Mouse (Mus musculus): ENCODE measurements around the gene Slc26a3. TPM values are rescaled to one million over a fixed set of nuclear protein-coding genes. Genes with fewer than 3 reads are reported as not detected.
"Not testable (repeated sequence)": the region's sequence is repeated elsewhere in the genome, so short reads cannot be mapped to it uniquely, and the experiment has no call there.

The Slc26a3 gene
- polyA plus RNA-seq, 1 experiment from 2014 or later = not detected

- Histone ChIP-seq H3K27me3 (ENCODE audit: control insufficient read depth, insufficient read depth, low read length) (no peaks in the 10 kb centered on the region), H3K4me2 (ENCODE audit: low read depth, low read length) (no peak overlapping the region), H3K9ac (replicated peaks; ENCODE audit: low read length) (no peak overlapping the region), H3K4me3 (ENCODE audit: low read depth, low read length) (no peak overlapping the region), H3K36me3 (replicated peaks; ENCODE audit: control insufficient read depth, insufficient read depth, low read depth, low read length) (no peaks in the 10 kb centered on the region), H3K9me3 (replicated peaks; ENCODE audit: control insufficient read depth, low read length) (no peaks in the 10 kb centered on the region), H3K27ac (replicated peaks; ENCODE audit: low read depth, low read length) (no peak overlapping the region), H3K4me1 (ENCODE audit: control insufficient read depth, insufficient read depth, low read length) (no peaks in the 10 kb centered on the region)
- ATAC-seq (replicated peaks; ENCODE audit: insufficient number of reproducible peaks, low FRiP score, low TSS enrichment, low read depth) (no peak), DNase-seq (ENCODE audit: low spot score) (no peak)
- 70% methylated on average over 4 of the region's 4 CpGs for WGBS
Measured at GRCm38 (mm10) chr12:31462615-31463014, 71.9 kb downstream of the Slc26a3 start.

- 91% methylated on average over 4 of the region's 6 CpGs for WGBS
- not testable (repeated sequence) for H3K9ac ChIP-seq (replicated peaks; ENCODE audit: low read length); H3K4me1 ChIP-seq (ENCODE audit: control insufficient read depth, insufficient read depth, low read length); DNase-seq (ENCODE audit: low spot score); H3K9me3 ChIP-seq (replicated peaks; ENCODE audit: control insufficient read depth, low read length); H3K4me2 ChIP-seq (ENCODE audit: low read depth, low read length); H3K27me3 ChIP-seq (ENCODE audit: control insufficient read depth, insufficient read depth, low read length); H3K27ac ChIP-seq (replicated peaks; ENCODE audit: low read depth, low read length); H3K4me3 ChIP-seq (ENCODE audit: low read depth, low read length); H3K36me3 ChIP-seq (replicated peaks; ENCODE audit: control insufficient read depth, insufficient read depth, low read depth, low read length); ATAC-seq (replicated peaks; ENCODE audit: insufficient number of reproducible peaks, low FRiP score, low TSS enrichment, low read depth)
Measured at GRCm38 (mm10) chr12:31478182-31478581, 87.5 kb downstream of the Slc26a3 start.

- no peaks in the 10 kb centered on the region for H3K9me3 ChIP-seq (replicated peaks; ENCODE audit: control insufficient read depth, low read length)
- DNase-seq (ENCODE audit: low spot score) = no peak
- no peak overlapping the region for H3K4me3 ChIP-seq (ENCODE audit: low read depth, low read length)
- ATAC-seq (replicated peaks; ENCODE audit: insufficient number of reproducible peaks, low FRiP score, low TSS enrichment, low read depth) = no peak
- no peak overlapping the region for H3K4me2 ChIP-seq (ENCODE audit: low read depth, low read length)
- H3K36me3 ChIP-seq (replicated peaks; ENCODE audit: control insufficient read depth, insufficient read depth, low read depth, low read length) = peaks cover 3% of the 10 kb centered on the region; the same call in 1 of the 2 replicates
- H3K27ac ChIP-seq (replicated peaks; ENCODE audit: low read depth, low read length) = no peak overlapping the region
- 87% methylated on average over 6 of the region's 6 CpGs for WGBS
- no peaks in the 10 kb centered on the region for H3K4me1 ChIP-seq (ENCODE audit: control insufficient read depth, insufficient read depth, low read length)
- H3K27me3 ChIP-seq (ENCODE audit: control insufficient read depth, insufficient read depth, low read length) = no peaks in the 10 kb centered on the region
- no peak overlapping the region for H3K9ac ChIP-seq (replicated peaks; ENCODE audit: low read length)
Measured at GRCm38 (mm10) chr12:31486431-31486830, 95.8 kb downstream of the Slc26a3 start.

- peaks cover 2% of the 10 kb centered on the region; the same call in 1 of the 2 replicates for H3K4me1 ChIP-seq (ENCODE audit: control insufficient read depth, insufficient read depth, low read length)
- H3K27ac ChIP-seq (replicated peaks; ENCODE audit: low read depth, low read length) = no peak overlapping the region
- ATAC-seq (replicated peaks; ENCODE audit: insufficient number of reproducible peaks, low FRiP score, low TSS enrichment, low read depth) (no peak), DNase-seq (ENCODE audit: low spot score) (peak; percentile 20)
- no peaks in the 10 kb centered on the region for H3K27me3 ChIP-seq (ENCODE audit: control insufficient read depth, insufficient read depth, low read length)
- no peaks in the 10 kb centered on the region for H3K36me3 ChIP-seq (replicated peaks; ENCODE audit: control insufficient read depth, insufficient read depth, low read depth, low read length)
- H3K9me3 ChIP-seq (replicated peaks; ENCODE audit: control insufficient read depth, low read length) = no peaks in the 10 kb centered on the region
- under 1% methylated on average over 25 of the region's 25 CpGs for WGBS
- peak overlapping the region; percentile 69 for H3K4me3 ChIP-seq (ENCODE audit: low read depth, low read length)
- H3K9ac ChIP-seq (replicated peaks; ENCODE audit: low read length) = peak overlapping the region; percentile 80
- H3K4me2 ChIP-seq (ENCODE audit: low read depth, low read length) = peak overlapping the region; percentile 61
Measured at GRCm38 (mm10) chr12:31498936-31499313, 108.3 kb downstream of the Slc26a3 start.

GRCm38 (mm10) chr12:31499314-31500131, 108.9 kb downstream of the Slc26a3 start, which contains the start of gene Cbll1:
Gene Cbll1 (minus strand): TSS chr12:31499616.
- H3K27me3 ChIP-seq (ENCODE audit: control insufficient read depth, insufficient read depth, low read length) = no peaks in the 10 kb centered on the region
- no peaks in the 10 kb centered on the region for H3K36me3 ChIP-seq (replicated peaks; ENCODE audit: control insufficient read depth, insufficient read depth, low read depth, low read length)
- peak within 1 kb of the TSS; percentile 60 for H3K27ac ChIP-seq (replicated peaks; ENCODE audit: low read depth, low read length)
- H3K9me3 ChIP-seq (replicated peaks; ENCODE audit: control insufficient read depth, low read length) = no peaks in the 10 kb centered on the region
- peak; percentile 98 for ATAC-seq (replicated peaks; ENCODE audit: insufficient number of reproducible peaks, low FRiP score, low TSS enrichment, low read depth)
- under 1% methylated on average over 64 of the region's 68 CpGs for WGBS
- peak within 1 kb of the TSS; percentile 75 for H3K4me2 ChIP-seq (ENCODE audit: low read depth, low read length)
- peak within 1 kb of the TSS; percentile 80 for H3K9ac ChIP-seq (replicated peaks; ENCODE audit: low read length)
- peak; percentile 95 for DNase-seq (ENCODE audit: low spot score)
- H3K4me3 ChIP-seq (ENCODE audit: low read depth, low read length) = peak within 1 kb of the TSS; percentile 69
- H3K4me1 ChIP-seq (ENCODE audit: control insufficient read depth, insufficient read depth, low read length) = peaks cover 2% of the 10 kb centered on the region; the same call in 1 of the 2 replicates

- H3K4me2 ChIP-seq (ENCODE audit: low read depth, low read length) = peak overlapping the region; percentile 75
- peak overlapping the region; percentile 69 for H3K4me3 ChIP-seq (ENCODE audit: low read depth, low read length)
- no peaks in the 10 kb centered on the region for H3K36me3 ChIP-seq (replicated peaks; ENCODE audit: control insufficient read depth, insufficient read depth, low read depth, low read length)
- H3K4me1 ChIP-seq (ENCODE audit: control insufficient read depth, insufficient read depth, low read length) = peaks cover 2% of the 10 kb centered on the region; the same call in 1 of the 2 replicates
- H3K27me3 ChIP-seq (ENCODE audit: control insufficient read depth, insufficient read depth, low read length) = no peaks in the 10 kb centered on the region
- no peak for DNase-seq (ENCODE audit: low spot score)
- WGBS = 7% methylated on average over 12 of the region's 12 CpGs
- peak overlapping the region; percentile 80 for H3K9ac ChIP-seq (replicated peaks; ENCODE audit: low read length)
- ATAC-seq (replicated peaks; ENCODE audit: insufficient number of reproducible peaks, low FRiP score, low TSS enrichment, low read depth) = no peak; the same call in 1 of the 2 replicates
- no peaks in the 10 kb centered on the region for H3K9me3 ChIP-seq (replicated peaks; ENCODE audit: control insufficient read depth, low read length)
- peak overlapping the region; percentile 60; the same call in 1 of the 2 replicates for H3K27ac ChIP-seq (replicated peaks; ENCODE audit: low read depth, low read length)
Measured at GRCm38 (mm10) chr12:31500196-31500595, 109.5 kb downstream of the Slc26a3 start.

GRCm38 (mm10) chr12:31501266-31501665, 110.6 kb downstream of the Slc26a3 start:
- Histone ChIP-seq H3K9ac (replicated peaks; ENCODE audit: low read length) (no peak overlapping the region), H3K4me1 (ENCODE audit: control insufficient read depth, insufficient read depth, low read length) (peaks cover 2% of the 10 kb centered on the region; the same call in 1 of the 2 replicates), H3K27me3 (ENCODE audit: control insufficient read depth, insufficient read depth, low read length) (no peaks in the 10 kb centered on the region), H3K9me3 (replicated peaks; ENCODE audit: control insufficient read depth, low read length) (no peaks in the 10 kb centered on the region), H3K4me3 (ENCODE audit: low read depth, low read length) (no peak overlapping the region), H3K36me3 (replicated peaks; ENCODE audit: control insufficient read depth, insufficient read depth, low read depth, low read length) (no peaks in the 10 kb centered on the region), H3K4me2 (ENCODE audit: low read depth, low read length) (no peak overlapping the region), H3K27ac (replicated peaks; ENCODE audit: low read depth, low read length) (no peak overlapping the region)
- no peak for DNase-seq (ENCODE audit: low spot score)
- 66% methylated on average over 4 of the region's 4 CpGs for WGBS
- no peak for ATAC-seq (replicated peaks; ENCODE audit: insufficient number of reproducible peaks, low FRiP score, low TSS enrichment, low read depth)

- H3K4me2 ChIP-seq (ENCODE audit: low read depth, low read length) = no peak overlapping the region
- DNase-seq (ENCODE audit: low spot score) (no peak), ATAC-seq (replicated peaks; ENCODE audit: insufficient number of reproducible peaks, low FRiP score, low TSS enrichment, low read depth) (no peak)
- no peaks in the 10 kb centered on the region for H3K4me1 ChIP-seq (ENCODE audit: control insufficient read depth, insufficient read depth, low read length)
- H3K27me3 ChIP-seq (ENCODE audit: control insufficient read depth, insufficient read depth, low read length) = no peaks in the 10 kb centered on the region
- H3K4me3 ChIP-seq (ENCODE audit: low read depth, low read length) = no peak overlapping the region
- no peak overlapping the region for H3K9ac ChIP-seq (replicated peaks; ENCODE audit: low read length)
- no peaks in the 10 kb centered on the region for H3K36me3 ChIP-seq (replicated peaks; ENCODE audit: control insufficient read depth, insufficient read depth, low read depth, low read length)
- H3K27ac ChIP-seq (replicated peaks; ENCODE audit: low read depth, low read length) = no peak overlapping the region
- no peaks in the 10 kb centered on the region for H3K9me3 ChIP-seq (replicated peaks; ENCODE audit: control insufficient read depth, low read length)
Measured at GRCm38 (mm10) chr12:31503211-31503610, 112.5 kb downstream of the Slc26a3 start.

Measured in embryonic facial prominence, embryonic 11.5 days (tissue).